ENCODE assay signal across 8 mouse cellular contexts in genomic region chr5:96373106-96373505, GRCm38 (mm10). TPM values are rescaled to one million over a fixed set of nuclear protein-coding genes. Genes with fewer than 3 reads are reported as not detected.
DNase-seq lines count a peak whose midpoint lies in the region; ATAC-seq and TF ChIP-seq lines count a peak whose summit lies in the region.
"Had no signal": no experiment of that assay in that cellular context is flagged by ENCODE, and none has a peak within 500 bp of the region (broad histone marks: within the 10 kb centered on the region; RNA-seq: fewer than 3 reads in every experiment).

No protein-coding gene starts in this region.

- peaks cover 13% of the 10 kb centered on the region; the same call in 1 of the 2 replicates for H3K4me1 ChIP-seq in neural tube, embryonic 11.5 days (ENCODE audit: control insufficient read depth, insufficient read depth, low read length)
- H3K4me1 ChIP-seq in forebrain, postnatal 0 days (ENCODE audit: insufficient read depth) = 0 out of 2 replicates have a peak, but pooled peaks cover 9% of the 10 kb centered on the region
- H3K4me1 ChIP-seq in limb, embryonic 15.5 days = peaks cover 15% of the 10 kb centered on the region

- no peak for ATAC-seq in neural tube, embryonic 11.5 days (ENCODE audit: insufficient read depth, low FRiP score, low TSS enrichment)
- ATAC-seq in forebrain, postnatal 0 days = no peak
- no peak for ATAC-seq in limb, embryonic 15.5 days (ENCODE audit: insufficient number of reproducible peaks, low FRiP score, low TSS enrichment, low read depth)

- 0 out of 2 replicates have a peak overlapping the region, but pooled peaks have one; percentile 10 for H3K27ac ChIP-seq in neural tube, embryonic 11.5 days (ENCODE audit: low read depth, low read length)
- no peak overlapping the region; the same call in 1 of the 2 replicates for H3K27ac ChIP-seq in forebrain, postnatal 0 days (ENCODE audit: low read depth, low read length)
- H3K27ac ChIP-seq in limb, embryonic 15.5 days = peak overlapping the region; percentile 83

- no peak for DNase-seq in neural tube, embryonic 11.5 days (ENCODE audit: low spot score)
- no peak for DNase-seq in neural tube, embryonic 10.5 days (ENCODE audit: extremely low spot score, low spot score)
- DNase-seq in forebrain, postnatal 0 days = no peak
- no peak for DNase-seq in adrenal gland, adult 8-10 months
- DNase-seq in layer of hippocampus, adult 18-20 months (ENCODE audit: low spot score in 2 of 2) = no peak
- no peak for DNase-seq in kidney, postnatal 10 days
- DNase-seq: thymus, postnatal 36 days had no signal

- no peaks in the 10 kb centered on the region for H3K36me3 ChIP-seq in neural tube, embryonic 11.5 days (ENCODE audit: control insufficient read depth, insufficient read depth, low read length)
- H3K36me3 ChIP-seq in forebrain, postnatal 0 days (ENCODE audit: insufficient read depth) = no peaks in the 10 kb centered on the region
- H3K36me3 ChIP-seq in limb, embryonic 15.5 days = no peaks in the 10 kb centered on the region

- WGBS in neural tube, embryonic 11.5 days = 37% methylated on average over 6 of the region's 6 CpGs
- WGBS in forebrain, postnatal 0 days = 30% methylated on average over 6 of the region's 6 CpGs
- 29% methylated on average over 6 of the region's 6 CpGs for WGBS in limb, embryonic 15.5 days

- peak overlapping the region; percentile 60 for H3K9ac ChIP-seq in neural tube, embryonic 11.5 days (ENCODE audit: low read length)
- H3K9ac ChIP-seq in forebrain, postnatal 0 days = peak overlapping the region; percentile 44
- H3K9ac ChIP-seq in limb, embryonic 15.5 days = peak overlapping the region; percentile 46; the same call in 1 of the 2 replicates

- H3K9me3 ChIP-seq in neural tube, embryonic 11.5 days (ENCODE audit: control insufficient read depth, low read length) = no peaks in the 10 kb centered on the region
- no peaks in the 10 kb centered on the region for H3K9me3 ChIP-seq in forebrain, postnatal 0 days (ENCODE audit: low read length)
- no peaks in the 10 kb centered on the region for H3K9me3 ChIP-seq in limb, embryonic 15.5 days

- no peak for TF ChIP-seq CTCF in forebrain, postnatal 0 days (IDR thresholded peaks at IDR 0.05; ENCODE audit: low read depth)

- H3K4me3 ChIP-seq in neural tube, embryonic 11.5 days (ENCODE audit: low read depth, low read length) = peak overlapping the region; percentile 63
- peak overlapping the region; percentile 67 for H3K4me3 ChIP-seq in forebrain, postnatal 0 days (ENCODE audit: low read depth, low read length)
- peak overlapping the region; percentile 69 for H3K4me3 ChIP-seq in limb, embryonic 15.5 days

- H3K27me3 ChIP-seq in neural tube, embryonic 11.5 days (ENCODE audit: control insufficient read depth, insufficient read depth, low read length) = no peaks in the 10 kb centered on the region
- H3K27me3 ChIP-seq in forebrain, postnatal 0 days (ENCODE audit: insufficient read depth, low read length) = no peaks in the 10 kb centered on the region
- H3K27me3 ChIP-seq in limb, embryonic 15.5 days = 0 out of 2 replicates have a peak, but pooled peaks cover 10% of the 10 kb centered on the region

- peak overlapping the region; percentile 89 for H3K4me2 ChIP-seq in neural tube, embryonic 11.5 days (ENCODE audit: low read depth)
- H3K4me2 ChIP-seq in forebrain, postnatal 0 days (ENCODE audit: low read depth) = peak overlapping the region; percentile 99
- H3K4me2 ChIP-seq in limb, embryonic 15.5 days = peak overlapping the region; percentile 94

RNA-seq across cellular contexts. Expression of gene Fras1, which starts 0.6 kb away (rescaled TPM):
- 5.6 and 7.2 TPM in 2 replicates for polyA plus RNA-seq in neural tube, embryonic 11.5 days (2014; fragmentation: Nextera tagmentation; extraction: Ambion mirVana)
- 4.8 and 6.2 TPM in 2 replicates for total RNA-seq in forebrain, postnatal 0 days (2014; rRNA removed)
- polyA plus RNA-seq in forebrain, postnatal 0 days (2015; fragmentation: Nextera tagmentation; extraction: Ambion mirVana) = 1.0 and 2.2 TPM in 2 replicates
- 21.2 and 22.8 TPM in 2 replicates for polyA plus RNA-seq in limb, embryonic 15.5 days (2015; fragmentation: Nextera tagmentation; extraction: Ambion mirVana)
- 1 to 10 TPM; 1.3 to 4.1 (median 2.1) TPM for total RNA-seq in adrenal gland, adult 8-10 months (2022)
- total RNA-seq in layer of hippocampus, adult 18-20 months (2021) = 10 to 100 TPM; 13.7 to 14.1 TPM
